Mouse (Mus musculus) megakaryocyte, embryonic 14.5 days (primary cell): ENCODE measurements around the gene Hnrnph2.

Source experiments
- FLI1 ChIP-seq: IDR thresholded peaks from 2 replicates; pipeline ENCODE4 v1.6.1; 2012; ENCODE audit warnings: low read length, inconsistent platforms, mixed read lengths
- GATA1 ChIP-seq: IDR thresholded peaks from 3 replicates; pipeline ENCODE4 v1.6.1; 2012; ENCODE audit warnings: mixed read lengths, low read length, inconsistent platforms, borderline replicate concordance

GRCm38 (mm10) chrX:134610984-134611383 lies 10.0 kb downstream of the Hnrnph2 start:
- TF ChIP-seq GATA1 (no peak), FLI1 (no peak)
